Mouse (Mus musculus) midbrain, embryonic 12.5 days (tissue): ENCODE results near the gene Bbx. TPM values are rescaled to one million over a fixed set of nuclear protein-coding genes. Genes with fewer than 3 reads are reported as not detected.

ENCODE experiments used
- ATAC-seq: fragments of 200-750 bp; cut with Nextera tagmentation; 2 replicates; pipeline ENCODE4 v1.8.0; 2017; ENCODE audit warnings: low read depth, moderate TSS enrichment, moderate library complexity; ENCODE audit not compliant: low FRiP score
- H3K27ac ChIP-seq: fragments of 300-500 bp; sonication (generic); replicated peaks from 2 replicates; pipeline ENCODE4 v1.5.1; 2016; ENCODE audit warnings: mild to moderate bottlenecking
- H3K27me3 ChIP-seq: fragments of 300-500 bp; sonication (generic); 2 replicates; pipeline ENCODE4 v1.6.1; 2016; ENCODE audit warnings: mild to moderate bottlenecking
- H3K36me3 ChIP-seq: fragments of 300-500 bp; sonication (generic); 2 replicates; pipeline ENCODE4 v1.6.1; 2016
- H3K4me1 ChIP-seq: fragments of 300-500 bp; sonication (generic); 2 replicates; pipeline ENCODE4 v1.6.1; 2016
- H3K4me2 ChIP-seq: fragments of 300-500 bp; sonication (generic); replicated peaks from 2 replicates; pipeline ENCODE4 v1.6.1; 2016; ENCODE audit warnings: mild to moderate bottlenecking, moderate library complexity
- H3K4me3 ChIP-seq: fragments of 300-500 bp; sonication (generic); 2 replicates; pipeline ENCODE4 v1.5.1; 2016; ENCODE audit warnings: mild to moderate bottlenecking
- H3K9ac ChIP-seq: fragments of 300-500 bp; sonication (generic); replicated peaks from 2 replicates; pipeline ENCODE4 v1.6.1; 2016; ENCODE audit warnings: mild to moderate bottlenecking, moderate library complexity
- H3K9me3 ChIP-seq: fragments of 300-500 bp; sonication (generic); 2 replicates; pipeline ENCODE4 v1.6.1; 2016; ENCODE audit warnings: mild to moderate bottlenecking
- WGBS: fragments of 180-500 bp; shearing (Covaris S2); methylation state at CpG from one replicate; pipeline ENCODE4 v1.1.7; 2016; 5-methylcytosine and 5-hydroxymethylcytosine counted together
- polyA plus RNA-seq: library from polyadenylated mRNA; unstranded; fragments of >200 nt; fragmentation: Nextera tagmentation; extraction: Ambion mirVana; gene quantifications from 2 replicates; pipeline ENCODE4 v1.2.1, GENCODE M21; 2016

Gene Bbx
- polyA plus RNA-seq, 1 experiment from 2014 or later = 32.6 TPM

DNA sequence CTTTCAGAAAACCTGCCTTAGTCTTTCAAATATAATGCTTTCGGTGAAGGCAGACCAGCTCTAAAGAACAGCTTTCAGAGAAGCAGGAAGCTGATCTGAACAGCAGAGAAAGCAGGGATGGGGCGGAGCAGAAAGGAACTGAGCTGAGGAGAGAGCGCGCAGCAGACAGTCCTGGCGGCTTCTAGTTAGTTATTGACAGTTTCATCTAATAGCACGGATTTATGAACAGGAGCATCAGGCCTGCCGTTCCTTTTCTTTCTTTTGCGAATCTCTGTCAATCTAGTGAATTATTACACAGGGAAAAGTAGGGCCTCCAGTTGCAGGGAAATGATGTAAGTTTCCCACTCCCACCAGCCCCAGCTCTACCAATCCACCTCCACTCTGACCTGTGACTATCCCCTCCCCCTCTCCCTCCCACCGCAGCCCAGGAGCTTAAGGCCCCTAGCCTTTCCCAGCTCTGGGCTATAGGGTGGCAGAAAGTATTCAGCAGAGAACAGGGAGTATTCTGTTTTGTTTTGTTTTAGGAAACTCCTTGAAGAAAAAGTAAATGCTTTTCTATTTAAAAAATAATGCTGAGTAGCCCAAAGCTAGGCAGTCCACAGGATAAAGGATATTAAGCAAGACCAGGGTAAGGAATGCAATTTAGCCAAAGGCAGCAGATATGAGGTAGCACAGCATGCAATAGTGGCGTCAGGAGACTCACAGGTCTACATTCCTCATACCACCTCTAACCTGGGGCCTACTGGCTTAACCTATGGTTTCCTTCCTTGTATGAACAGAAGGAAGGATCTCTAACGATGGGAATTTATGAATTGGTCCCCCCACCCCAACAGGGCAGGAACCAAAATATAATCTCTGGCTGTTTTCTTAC, 67.8 kb downstream of the Bbx start:
- peak overlapping the region; percentile 41 for H3K4me3 ChIP-seq
- no peaks in the 10 kb centered on the region for H3K27me3 ChIP-seq
- peak overlapping the region; percentile 48 for H3K4me2 ChIP-seq
- peak overlapping the region; percentile 70 for H3K27ac ChIP-seq
- peak; percentile 91 for ATAC-seq
- WGBS = 13% methylated on average over 11 of the region's 11 CpGs
- peaks cover 17% of the 10 kb centered on the region for H3K4me1 ChIP-seq
- H3K36me3 ChIP-seq = no peaks in the 10 kb centered on the region
- H3K9ac ChIP-seq = peak overlapping the region; percentile 44
- H3K9me3 ChIP-seq = no peaks in the 10 kb centered on the region

DNA sequence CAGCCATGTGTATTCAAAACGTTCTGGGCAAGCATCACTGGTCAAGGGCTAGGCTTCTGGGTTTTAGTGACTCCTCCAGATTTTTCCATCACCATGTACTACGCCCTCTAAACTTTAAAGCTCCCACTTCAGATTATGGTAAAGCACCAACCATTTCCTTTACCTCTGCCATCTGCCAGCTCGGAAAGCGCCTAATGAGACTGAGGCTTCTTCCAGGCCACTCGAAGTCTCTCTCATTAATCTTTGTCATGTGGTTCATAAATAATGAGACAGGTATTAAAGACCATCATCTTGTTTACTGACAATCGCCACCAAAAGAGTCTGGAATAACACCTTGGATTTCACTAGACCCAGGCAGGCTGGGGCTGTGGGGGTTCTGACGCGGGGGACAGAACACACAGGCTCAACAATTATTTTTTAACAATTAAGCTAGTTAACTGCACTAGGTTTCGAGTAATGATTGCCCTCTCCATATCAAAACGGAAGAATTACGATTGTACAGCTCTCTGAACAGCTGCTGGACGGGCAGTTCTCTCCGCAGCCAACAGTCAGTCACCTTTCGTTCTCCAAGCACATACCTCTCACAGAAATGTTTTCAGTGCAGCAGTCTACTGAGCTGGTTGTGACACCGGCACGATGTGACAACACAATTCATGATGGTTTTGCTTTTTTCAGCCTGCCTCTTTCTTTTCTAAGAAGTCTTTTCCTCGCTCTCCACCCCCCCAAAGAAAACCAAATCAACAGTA, 68.6 kb downstream of the Bbx start:
- Histone ChIP-seq H3K27ac (peak overlapping the region; percentile 70), H3K9me3 (no peaks in the 10 kb centered on the region), H3K27me3 (no peaks in the 10 kb centered on the region), H3K36me3 (no peaks in the 10 kb centered on the region), H3K4me2 (peak overlapping the region; percentile 48), H3K4me1 (peaks cover 17% of the 10 kb centered on the region), H3K9ac (peak overlapping the region; percentile 44), H3K4me3 (peak overlapping the region; percentile 41)
- WGBS = 65% methylated on average over 17 of the region's 17 CpGs
- peak; percentile 45; the same call in 1 of the 2 replicates for ATAC-seq

DNA sequence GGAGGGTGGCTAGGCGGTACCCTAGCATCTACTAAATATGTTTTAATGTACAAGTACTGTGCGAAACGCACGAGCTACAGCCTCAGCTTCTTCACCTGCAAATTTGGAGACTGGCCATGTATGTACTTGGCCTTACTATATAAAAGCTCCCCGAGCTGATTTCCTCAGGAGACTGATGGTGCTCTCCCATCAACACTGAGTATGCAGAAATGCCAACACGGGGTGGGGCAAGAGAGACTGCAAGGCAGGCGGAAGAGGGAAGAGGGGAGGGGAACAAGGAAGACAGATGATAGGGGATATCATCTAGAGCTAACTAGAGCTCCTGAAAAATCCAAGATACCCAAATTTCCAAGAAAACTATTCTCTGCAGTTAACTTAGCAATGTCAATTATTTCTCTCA, 71.6 kb downstream of the Bbx start:
- Histone ChIP-seq H3K4me3 (no peak overlapping the region), H3K36me3 (no peaks in the 10 kb centered on the region), H3K9ac (no peak overlapping the region), H3K9me3 (no peaks in the 10 kb centered on the region), H3K27ac (no peak overlapping the region), H3K4me1 (peaks cover 17% of the 10 kb centered on the region), H3K4me2 (no peak overlapping the region), H3K27me3 (no peaks in the 10 kb centered on the region)
- 89% methylated on average over 7 of the region's 7 CpGs for WGBS
- no peak for ATAC-seq

DNA sequence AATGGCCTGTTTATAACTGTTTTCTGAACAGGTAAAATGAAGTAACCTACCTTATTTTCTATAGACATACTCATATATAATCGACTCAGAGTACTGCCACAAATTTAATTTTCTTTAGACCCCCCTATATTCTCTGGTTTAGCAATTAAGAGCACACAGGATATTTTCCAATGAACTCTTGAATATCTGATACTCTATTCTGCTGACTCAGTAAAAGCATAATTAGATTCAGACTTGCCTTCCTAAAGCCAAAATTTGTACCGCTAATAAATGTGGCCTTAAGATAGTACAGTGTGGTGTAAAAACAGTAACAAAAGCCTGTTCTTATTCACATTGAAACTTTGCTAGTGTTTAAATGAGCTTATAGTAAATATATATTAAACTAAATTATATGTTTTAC, 102.5 kb downstream of the Bbx start:
- H3K27me3 ChIP-seq = no peaks in the 10 kb centered on the region

DNA sequence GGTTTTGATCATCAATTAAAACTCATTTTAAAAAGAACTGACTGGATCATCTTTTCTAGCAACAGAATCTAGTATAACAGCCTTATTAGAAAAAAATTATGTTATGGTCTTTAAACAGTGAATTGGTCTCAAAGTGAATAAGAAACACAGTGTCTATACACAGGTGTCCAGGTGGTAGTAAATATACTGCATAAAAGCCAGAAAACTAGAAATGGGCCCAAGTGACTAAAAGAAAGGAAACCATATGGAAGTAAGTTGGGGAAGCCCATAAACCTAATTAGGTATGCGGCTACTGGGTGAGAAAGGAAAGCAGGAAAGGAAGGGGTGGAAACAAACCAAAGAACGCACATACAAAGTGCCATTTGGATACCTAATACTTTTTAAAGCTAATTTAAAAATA, 107.4 kb downstream of the Bbx start:
- Histone ChIP-seq H3K4me3 (no peak overlapping the region), H3K36me3 (no peaks in the 10 kb centered on the region), H3K4me1 (no peaks in the 10 kb centered on the region), H3K4me2 (no peak overlapping the region), H3K27ac (no peak overlapping the region), H3K9ac (no peak overlapping the region), H3K9me3 (no peaks in the 10 kb centered on the region), H3K27me3 (no peaks in the 10 kb centered on the region)
- 94% methylated on average over 2 of the region's 2 CpGs for WGBS
- no peak for ATAC-seq

More for the DNA sequence above, 102.5 kb downstream of the Bbx start:
- Histone ChIP-seq H3K9me3 (no peaks in the 10 kb centered on the region), H3K36me3 (no peaks in the 10 kb centered on the region), H3K4me2 (no peak overlapping the region), H3K9ac (no peak overlapping the region), H3K27ac (no peak overlapping the region), H3K4me3 (no peak overlapping the region), H3K4me1 (no peaks in the 10 kb centered on the region)
- ATAC-seq = no peak
- WGBS = 95% methylated on average over 2 of the region's 2 CpGs

DNA sequence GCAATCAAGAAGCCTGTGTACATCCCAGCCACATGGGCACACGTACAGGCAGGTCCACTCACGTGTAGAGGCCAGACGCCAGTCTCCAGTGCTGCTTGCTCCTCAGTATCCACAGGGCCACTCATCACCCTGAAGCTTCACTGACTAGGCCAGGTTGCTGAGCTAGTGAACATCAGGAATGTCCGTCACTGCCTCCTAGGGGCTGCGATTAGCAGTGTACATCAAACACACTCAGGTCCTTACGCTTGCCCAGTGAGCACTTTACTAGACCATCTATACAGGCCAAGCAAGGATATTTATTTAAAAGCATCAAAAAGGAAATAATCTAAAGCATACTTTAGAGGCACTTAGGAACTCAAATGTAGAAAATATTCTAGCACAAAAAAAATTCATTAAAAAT, 107.9 kb downstream of the Bbx start:
- H3K27ac ChIP-seq = no peak overlapping the region
- H3K4me2 ChIP-seq = no peak overlapping the region
- no peaks in the 10 kb centered on the region for H3K4me1 ChIP-seq
- WGBS = 87% methylated on average over 6 of the region's 6 CpGs
- H3K4me3 ChIP-seq = no peak overlapping the region
- H3K9ac ChIP-seq = no peak overlapping the region
- H3K36me3 ChIP-seq = no peaks in the 10 kb centered on the region
- no peaks in the 10 kb centered on the region for H3K27me3 ChIP-seq
- H3K9me3 ChIP-seq = no peaks in the 10 kb centered on the region
- no peak for ATAC-seq

DNA sequence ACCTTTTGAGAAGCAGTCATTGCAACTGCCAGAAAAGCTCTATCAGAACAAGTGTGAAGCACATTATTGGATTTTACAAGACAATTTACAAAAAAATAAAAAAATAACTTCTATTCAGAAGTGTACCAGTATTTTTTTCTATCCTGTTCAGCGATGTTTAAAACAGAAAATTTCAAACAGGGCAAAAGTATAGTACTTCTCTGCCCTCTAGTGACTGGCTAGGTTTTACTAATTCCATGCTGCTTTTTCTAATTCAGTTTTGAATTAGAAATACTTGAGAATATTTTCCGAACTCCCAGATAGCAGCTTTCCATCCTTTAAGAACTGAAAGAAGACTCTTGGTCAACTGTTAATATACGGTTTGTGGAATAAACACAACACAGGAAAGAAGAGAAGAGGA, 110.8 kb downstream of the Bbx start:
- Histone ChIP-seq H3K36me3 (no peaks in the 10 kb centered on the region), H3K9ac (no peak overlapping the region), H3K4me1 (no peaks in the 10 kb centered on the region), H3K27ac (no peak overlapping the region), H3K4me3 (no peak overlapping the region), H3K27me3 (no peaks in the 10 kb centered on the region), H3K9me3 (no peaks in the 10 kb centered on the region), H3K4me2 (no peak overlapping the region)
- ATAC-seq = no peak
- WGBS = 93% methylated on average over 3 of the region's 3 CpGs

DNA sequence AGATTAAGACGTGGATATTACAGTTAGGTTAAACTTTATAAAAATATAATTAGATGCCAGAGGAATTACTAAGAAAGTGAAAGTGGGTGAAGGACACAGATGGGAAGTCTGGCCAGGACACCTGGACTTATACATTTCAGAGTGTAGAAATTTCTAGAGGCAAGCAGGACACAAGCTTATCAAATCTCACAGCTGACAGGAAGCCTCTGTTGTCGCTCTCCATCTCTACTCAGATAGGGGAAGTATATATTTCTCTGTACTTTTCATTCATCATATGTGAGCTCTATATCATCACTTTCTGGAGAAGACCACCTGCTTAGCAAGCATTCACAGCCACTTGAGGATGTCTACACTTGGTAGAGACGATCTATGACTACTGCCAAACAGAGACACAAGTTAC, 113.9 kb downstream of the Bbx start:
- 0 out of 2 replicates have a peak, but pooled peaks cover 2% of the 10 kb centered on the region for H3K4me1 ChIP-seq
- no peak for ATAC-seq
- H3K4me3 ChIP-seq = no peak overlapping the region
- no peak overlapping the region for H3K4me2 ChIP-seq
- no peak overlapping the region for H3K9ac ChIP-seq
- no peaks in the 10 kb centered on the region for H3K9me3 ChIP-seq
- H3K36me3 ChIP-seq = no peaks in the 10 kb centered on the region
- no peaks in the 10 kb centered on the region for H3K27me3 ChIP-seq
- WGBS = 92% methylated on average over 3 of the region's 3 CpGs
- H3K27ac ChIP-seq = no peak overlapping the region

DNA sequence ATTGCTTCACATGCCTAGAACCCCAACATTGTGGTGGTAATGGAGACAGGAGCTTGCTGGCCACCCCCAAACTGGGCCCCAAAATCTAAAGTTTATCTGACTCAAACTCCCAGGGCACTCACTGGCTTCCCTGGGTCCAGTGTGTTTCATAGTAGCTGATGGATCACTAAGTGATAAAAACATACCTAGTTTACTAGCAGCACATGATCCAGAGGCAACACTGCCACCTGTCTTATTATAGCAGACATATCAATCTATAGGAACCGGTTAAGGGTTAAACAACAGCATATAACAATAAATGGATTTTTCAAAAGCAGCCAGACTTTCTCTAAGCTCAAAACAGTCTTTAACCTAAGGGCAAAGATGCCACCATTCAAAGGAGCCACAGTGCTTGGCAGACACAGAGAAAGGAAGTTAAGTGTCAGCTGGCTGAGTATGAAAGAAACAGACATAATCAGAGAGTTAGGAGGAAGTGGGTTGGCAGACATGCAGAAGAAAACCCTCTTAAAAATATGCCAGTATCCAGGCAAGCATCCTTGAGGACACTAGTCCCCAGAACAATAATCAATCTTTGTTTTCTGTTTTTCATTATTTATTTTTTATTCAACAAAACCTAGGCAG, 116.7 kb downstream of the Bbx start:
- no peak overlapping the region for H3K27ac ChIP-seq
- no peak overlapping the region for H3K4me3 ChIP-seq
- 81% methylated on average over 1 of the region's 1 CpGs for WGBS
- H3K9me3 ChIP-seq = no peaks in the 10 kb centered on the region
- H3K9ac ChIP-seq = no peak overlapping the region
- no peaks in the 10 kb centered on the region for H3K36me3 ChIP-seq
- H3K27me3 ChIP-seq = no peaks in the 10 kb centered on the region
- H3K4me1 ChIP-seq = 0 out of 2 replicates have a peak, but pooled peaks cover 2% of the 10 kb centered on the region
- no peak for ATAC-seq
- H3K4me2 ChIP-seq = no peak overlapping the region

DNA sequence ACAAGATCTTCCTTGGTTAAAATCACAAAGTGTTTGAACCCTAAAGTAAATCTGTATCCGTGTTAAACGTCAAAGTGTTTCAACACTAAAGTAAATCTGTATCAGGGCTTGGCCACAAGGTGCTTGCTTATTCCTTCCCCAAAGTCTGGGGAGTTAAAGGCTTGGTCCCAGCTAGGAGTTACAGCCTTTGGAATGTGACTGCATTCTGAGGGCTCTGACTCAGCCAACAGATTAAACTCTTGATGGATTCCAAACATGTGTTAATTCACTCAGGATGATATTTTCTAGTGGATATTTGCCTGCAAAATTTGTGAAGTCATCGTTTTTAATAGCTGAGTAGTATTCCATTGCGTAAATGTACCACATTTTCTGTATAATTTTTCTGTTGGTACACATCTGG, 120.6 kb downstream of the Bbx start:
- WGBS = 92% methylated on average over 4 of the region's 4 CpGs
- H3K4me3 ChIP-seq = no peak overlapping the region

DNA sequence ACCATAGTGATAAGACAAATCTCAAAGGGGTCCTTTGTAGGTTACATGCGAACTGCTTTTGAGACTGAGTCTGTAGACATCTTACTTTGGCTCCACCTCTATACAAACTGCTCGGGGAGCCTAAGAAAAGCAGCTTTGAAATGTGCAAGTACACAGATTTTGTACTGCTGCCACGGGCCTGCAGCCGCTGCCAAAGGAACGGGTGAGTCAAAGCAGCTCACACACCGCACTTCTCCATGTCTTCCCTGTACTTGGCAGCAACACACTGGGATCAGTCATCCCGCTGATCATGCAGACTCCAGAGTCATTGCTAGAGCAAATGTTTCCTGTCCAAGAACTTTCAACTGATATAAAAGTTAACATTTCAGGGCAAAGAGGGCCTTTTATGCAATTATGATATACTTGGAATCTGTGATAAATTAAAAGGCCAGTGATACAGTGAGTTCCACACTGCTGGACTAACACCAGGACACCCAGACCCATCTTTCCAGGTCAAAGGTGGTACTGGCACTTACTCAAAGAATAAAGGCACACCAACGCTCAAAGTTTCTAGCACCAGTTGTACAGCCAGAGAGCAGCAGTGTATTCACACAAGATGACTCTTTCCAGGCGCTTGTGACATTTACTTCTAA, 122.7 kb downstream of the Bbx start:
- no peak for ATAC-seq
- H3K4me2 ChIP-seq = no peak overlapping the region
- 78% methylated on average over 9 of the region's 9 CpGs for WGBS
- no peak overlapping the region for H3K9ac ChIP-seq
- no peak overlapping the region for H3K27ac ChIP-seq
- H3K4me1 ChIP-seq = no peaks in the 10 kb centered on the region
- H3K36me3 ChIP-seq = no peaks in the 10 kb centered on the region
- no peaks in the 10 kb centered on the region for H3K27me3 ChIP-seq
- no peak overlapping the region for H3K4me3 ChIP-seq
- H3K9me3 ChIP-seq = no peaks in the 10 kb centered on the region

More for the DNA sequence above, 120.6 kb downstream of the Bbx start:
- no peak for ATAC-seq
- H3K27me3 ChIP-seq = no peaks in the 10 kb centered on the region
- H3K27ac ChIP-seq = no peak overlapping the region
- H3K9me3 ChIP-seq = no peaks in the 10 kb centered on the region
- no peak overlapping the region for H3K9ac ChIP-seq
- H3K4me1 ChIP-seq = 0 out of 2 replicates have a peak, but pooled peaks cover 2% of the 10 kb centered on the region
- H3K36me3 ChIP-seq = no peaks in the 10 kb centered on the region
- no peak overlapping the region for H3K4me2 ChIP-seq
